Mouse (Mus musculus) MEL (cell line): ENCODE data around the gene Pcbp4. TPM values are rescaled to one million over a fixed set of nuclear protein-coding genes. Genes with fewer than 3 reads are reported as not detected.

Source experiments
- DNase-seq: peaks from one replicate; pipeline ENCODE4 v3.0.0; 2011; ENCODE audit warnings: low read depth, low spot score
- H3K27ac ChIP-seq: 2 replicates; pipeline ENCODE4 v1.5.1; 2012; ENCODE audit warnings: low read depth, mild to moderate bottlenecking, control low read depth, low read length, moderate library complexity; ENCODE audit not compliant: control insufficient read depth
- H3K27me3 ChIP-seq, 2 experiments: fragments of 150-350 bp in 1 of 2; sonication (generic) in 1 of 2; 2 replicates each; pipeline ENCODE4 v1.6.1; 2012; ENCODE audit warnings: low read length in 2 of 2, mild to moderate bottlenecking in 2 of 2, improper control_type of control experiment in 1 of 2, moderate library complexity in 1 of 2; ENCODE audit not compliant: insufficient read depth in 2 of 2, control insufficient read depth in 1 of 2
- H3K36me3 ChIP-seq, 2 experiments: 2 replicates each; pipeline ENCODE4 v1.6.1; 2012 to 2014; ENCODE audit warnings: low read length in 2 of 2, improper control_type of control experiment in 1 of 2, inconsistent platforms in 1 of 2, mild to moderate bottlenecking in 1 of 2; ENCODE audit not compliant: insufficient read depth in 2 of 2, control insufficient read depth in 1 of 2
- H3K4me1 ChIP-seq, 2 experiments: fragments of 150-350 bp in 1 of 2; sonication (generic) in 1 of 2; 2 replicates each; pipeline ENCODE4 v1.6.1; 2012; ENCODE audit warnings: low read length in 2 of 2, improper control_type of control experiment in 1 of 2, mild to moderate bottlenecking in 1 of 2; ENCODE audit not compliant: insufficient read depth in 2 of 2, control insufficient read depth in 1 of 2
- H3K4me3 ChIP-seq, 2 experiments: fragments of 150-350 bp in 1 of 2; sonication (generic) in 1 of 2; 2 replicates each; pipeline ENCODE4 v1.5.1; 2012; ENCODE audit warnings: low read depth in 2 of 2, low read length in 2 of 2, mild to moderate bottlenecking in 2 of 2, moderate library complexity in 2 of 2, control low read depth in 1 of 2, improper control_type of control experiment in 1 of 2; ENCODE audit not compliant: control insufficient read depth in 1 of 2, insufficient read depth in 1 of 2
- H3K79me2 ChIP-seq: 2 replicates; pipeline ENCODE4 v1.6.1; 2012; ENCODE audit warnings: mild to moderate bottlenecking, low read length, moderate library complexity; ENCODE audit not compliant: control insufficient read depth, poor library complexity, insufficient read depth
- H3K9ac ChIP-seq: 2 replicates; pipeline ENCODE4 v1.6.1; 2012; ENCODE audit warnings: low read depth, mild to moderate bottlenecking, control low read depth, low read length, moderate library complexity; ENCODE audit not compliant: control insufficient read depth, poor library complexity, severe bottlenecking
- H3K9me3 ChIP-seq: fragments of 150-350 bp; sonication (generic); replicated peaks from 2 replicates; pipeline ENCODE4 v1.6.1; 2012; ENCODE audit warnings: mild to moderate bottlenecking, low read length, improper control_type of control experiment, moderate library complexity; ENCODE audit not compliant: insufficient read depth
- BHLHE40 ChIP-seq: IDR thresholded peaks from 2 replicates; pipeline ENCODE4 v1.6.1; 2012; ENCODE audit warnings: low read depth, mild to moderate bottlenecking, inconsistent platforms, low read length, improper control_type of control experiment, borderline replicate concordance
- CTCF ChIP-seq, 3 experiments: IDR thresholded peaks in 2 of 3; conservative IDR thresholded peaks in 1 of 3; 2 replicates each; pipeline ENCODE4 v1.5.1; 2011 to 2012; ENCODE audit warnings: low read length in 3 of 3, low read depth in 2 of 3, mild to moderate bottlenecking in 2 of 3, improper control_type of control experiment in 1 of 3, inconsistent platforms in 1 of 3, mixed read lengths in 1 of 3, moderate library complexity in 1 of 3; ENCODE audit not compliant: control insufficient read depth in 1 of 3, insufficient read depth in 1 of 3, poor library complexity in 1 of 3, severe bottlenecking in 1 of 3
- E2F4 ChIP-seq: IDR thresholded peaks from 2 replicates; pipeline ENCODE4 v1.6.1; 2011; ENCODE audit warnings: low read depth, low read length, improper control_type of control experiment, borderline replicate concordance
- ELF1 ChIP-seq: IDR thresholded peaks from 2 replicates; pipeline ENCODE4 v1.6.1; 2014; ENCODE audit warnings: low read depth, mild to moderate bottlenecking, inconsistent platforms, low read length, improper control_type of control experiment, moderate library complexity
- EP300 ChIP-seq, 2 experiments: IDR thresholded peaks; 2 replicates each; pipeline ENCODE4 v1.6.1; 2011; ENCODE audit warnings: improper control_type of control experiment in 2 of 2, low read length in 2 of 2, low read depth in 1 of 2, mild to moderate bottlenecking in 1 of 2
- ETS1 ChIP-seq: IDR thresholded peaks from 2 replicates; pipeline ENCODE4 v1.6.1; 2012; ENCODE audit warnings: low read depth, mild to moderate bottlenecking, inconsistent platforms, low read length, improper control_type of control experiment, moderate library complexity
- MAFK ChIP-seq: IDR thresholded peaks from 2 replicates; pipeline ENCODE4 v1.6.1; 2011; ENCODE audit warnings: low read depth, mild to moderate bottlenecking, low read length, improper control_type of control experiment, borderline replicate concordance
- MAX ChIP-seq: IDR thresholded peaks from 2 replicates; pipeline ENCODE4 v1.6.1; 2011; ENCODE audit warnings: low read length, improper control_type of control experiment
- MAZ ChIP-seq: IDR thresholded peaks from 2 replicates; pipeline ENCODE4 v1.6.1; 2012; ENCODE audit warnings: low read depth, mild to moderate bottlenecking, inconsistent platforms, low read length, improper control_type of control experiment
- MXI1 ChIP-seq: IDR thresholded peaks from 2 replicates; pipeline ENCODE4 v1.6.1; 2011; ENCODE audit warnings: mild to moderate bottlenecking, low read depth, low read length, improper control_type of control experiment
- NRF1 ChIP-seq: IDR thresholded peaks from 2 replicates; pipeline ENCODE4 v1.6.1; 2014; ENCODE audit warnings: low read depth, mild to moderate bottlenecking, inconsistent platforms, low read length, improper control_type of control experiment, moderate library complexity; ENCODE audit not compliant: poor library complexity, insufficient read depth, severe bottlenecking
- POLR2A ChIP-seq, 2 experiments: IDR thresholded peaks; 2 replicates each; pipeline ENCODE4 v1.6.1; 2011 to 2012; ENCODE audit warnings: low read length in 2 of 2, mild to moderate bottlenecking in 2 of 2, control low read depth in 1 of 2, improper control_type of control experiment in 1 of 2, low read depth in 1 of 2, moderate library complexity in 1 of 2; ENCODE audit not compliant: control insufficient read depth in 1 of 2, insufficient read depth in 1 of 2, poor library complexity in 1 of 2
- SIN3A ChIP-seq: IDR thresholded peaks from 2 replicates; pipeline ENCODE4 v1.6.1; 2012; ENCODE audit warnings: low read length, improper control_type of control experiment, inconsistent platforms
- SMC3 ChIP-seq: IDR thresholded peaks from 2 replicates; pipeline ENCODE4 v1.6.1; 2011; ENCODE audit warnings: low read depth, low read length, improper control_type of control experiment
- TAL1 ChIP-seq: IDR thresholded peaks from 2 replicates; pipeline ENCODE4 v1.6.1; 2012; ENCODE audit warnings: mild to moderate bottlenecking, inconsistent platforms, low read length, moderate library complexity, mixed read lengths
- TBP ChIP-seq: IDR thresholded peaks from 2 replicates; pipeline ENCODE4 v1.8.0; 2011; ENCODE audit warnings: low read depth, low read length, improper control_type of control experiment
- TCF12 ChIP-seq: IDR thresholded peaks from 2 replicates; pipeline ENCODE4 v1.6.1; 2014; ENCODE audit warnings: low read depth, mild to moderate bottlenecking, inconsistent platforms, low read length, improper control_type of control experiment, moderate library complexity
- UBTF ChIP-seq: IDR thresholded peaks from 2 replicates; pipeline ENCODE4 v1.6.1; 2012; ENCODE audit warnings: low read depth, mild to moderate bottlenecking, inconsistent platforms, low read length, improper control_type of control experiment, moderate library complexity, borderline replicate concordance; ENCODE audit not compliant: insufficient read depth
- USF1 ChIP-seq: IDR thresholded peaks from 2 replicates; pipeline ENCODE4 v1.6.1; 2014; ENCODE audit warnings: low read depth, mild to moderate bottlenecking, inconsistent platforms, low read length, improper control_type of control experiment, moderate library complexity
- ZC3H11A ChIP-seq: IDR thresholded peaks from 2 replicates; pipeline ENCODE4 v1.6.1; 2012; ENCODE audit warnings: low read depth, mild to moderate bottlenecking, inconsistent platforms, low read length, improper control_type of control experiment
- ZKSCAN1 ChIP-seq: IDR thresholded peaks from 2 replicates; pipeline ENCODE4 v1.6.1; 2012; ENCODE audit warnings: low read depth, mild to moderate bottlenecking, inconsistent platforms, low read length, improper control_type of control experiment, moderate library complexity
- ZMIZ1 ChIP-seq: IDR thresholded peaks from 2 replicates; pipeline ENCODE4 v1.6.1; 2012; ENCODE audit warnings: low read depth, mild to moderate bottlenecking, inconsistent platforms, low read length, improper control_type of control experiment, moderate library complexity
- ZNF384 ChIP-seq: IDR thresholded peaks from 2 replicates; pipeline ENCODE4 v1.6.1; 2012; ENCODE audit warnings: low read depth, mild to moderate bottlenecking, inconsistent platforms, low read length, improper control_type of control experiment
- polyA plus RNA-seq, 2 experiments: library from polyadenylated mRNA; stranded (reverse) in 1 of 2; unstranded in 1 of 2; fragments of >175 nt in 1 of 2; fragments of >200 nt in 1 of 2; gene quantifications; 2 replicates each; pipeline versions ENCODE4 v1.2.1 to v1.2.4; 2012; ENCODE audit warnings: low replicate concordance in 2 of 2, low read depth in 1 of 2; ENCODE audit not compliant: insufficient read length in 2 of 2, insufficient read depth in 1 of 2, missing spikeins in 1 of 2
- total RNA-seq: library from RNA; depleted of rRNA; stranded (reverse); fragments of 300-350 nt; gene quantifications from 2 replicates; pipeline ENCODE4 v1.2.3, GENCODE M21; 2012

The Pcbp4 gene
- total and polyA plus RNA-seq, 3 experiments = 7.7 to 36.6 TPM; not detected in 1

DNA sequence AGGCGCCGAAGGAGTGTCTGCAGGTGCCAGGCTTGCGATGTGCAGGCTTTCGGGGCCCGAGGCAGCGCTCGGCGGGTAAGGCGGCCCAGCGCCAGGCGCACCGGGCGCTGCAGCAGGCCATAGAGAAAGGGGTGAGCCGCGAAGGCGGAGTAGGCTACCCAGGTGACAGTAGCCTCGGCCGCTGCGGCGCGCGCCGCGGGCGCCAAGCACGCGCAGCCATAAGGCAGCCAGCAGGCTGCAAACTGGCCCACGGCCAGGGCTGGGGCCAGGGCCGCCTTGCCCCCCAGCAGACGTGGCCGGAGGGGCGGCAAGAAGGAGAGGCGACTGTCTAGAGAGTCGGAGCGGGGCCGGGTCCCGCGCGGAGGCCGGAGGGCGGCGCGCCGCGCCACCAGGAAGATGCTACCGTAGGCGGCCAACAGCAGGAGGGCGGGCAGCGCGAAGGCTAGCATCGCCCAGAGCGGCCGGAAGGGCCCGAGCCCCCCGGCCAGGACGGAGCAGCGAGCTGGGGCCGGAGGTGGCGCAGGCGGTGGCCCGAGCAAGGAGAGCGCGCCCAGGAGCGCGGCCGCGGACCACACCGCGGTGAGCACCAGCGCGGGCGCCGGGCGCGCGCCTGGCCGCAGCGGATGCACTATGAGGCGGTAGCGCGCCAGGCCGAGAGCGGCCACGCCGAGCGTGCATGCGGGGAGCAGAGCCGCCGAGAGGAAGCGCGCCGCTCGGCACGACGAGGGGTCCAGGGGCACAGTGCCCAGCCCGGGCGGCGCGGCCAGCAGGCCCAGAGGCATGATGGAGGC is 11.9 kb downstream of the Pcbp4 start:
- Histone ChIP-seq H3K9me3 (no peaks in the 10 kb centered on the region), H3K4me3 (no peak overlapping the region), H3K27ac (no peak overlapping the region), H3K4me1 (peaks cover 0 to 8% of the 10 kb centered on the region in 2 experiments; a peak in 2 of 4 replicates), H3K9ac (no peak overlapping the region), H3K79me2 (no peaks in the 10 kb centered on the region)
- TF ChIP-seq MAFK (no peak), MAZ (no peak), SMC3 (no peak), TCF12 (no peak), MXI1 (no peak), UBTF (no peak), E2F4 (no peak), USF1 (no peak), POLR2A (IDR thresholded peaks at IDR 0.05; ENCODE audit: control insufficient read depth in 1 of 2, insufficient read depth in 1 of 2, low read depth in 1 of 2, low read length in 2 of 2, poor library complexity in 1 of 2) (no peak), SIN3A (no peak), EP300 (IDR thresholded peaks at IDR 0.05; ENCODE audit: low read depth in 1 of 2, low read length in 2 of 2) (no peak), ZNF384 (no peak), ZC3H11A (no peak), ELF1 (no peak), TAL1 (no peak), TBP (no peak)
- TF ChIP-seq, all 39 proteins: peak for 0
- no peaks in the 10 kb centered on the region for H3K27me3 ChIP-seq
- no peaks in the 10 kb centered on the region; a peak in 1 of 4 replicates for H3K36me3 ChIP-seq
- no peak for DNase-seq

DNA sequence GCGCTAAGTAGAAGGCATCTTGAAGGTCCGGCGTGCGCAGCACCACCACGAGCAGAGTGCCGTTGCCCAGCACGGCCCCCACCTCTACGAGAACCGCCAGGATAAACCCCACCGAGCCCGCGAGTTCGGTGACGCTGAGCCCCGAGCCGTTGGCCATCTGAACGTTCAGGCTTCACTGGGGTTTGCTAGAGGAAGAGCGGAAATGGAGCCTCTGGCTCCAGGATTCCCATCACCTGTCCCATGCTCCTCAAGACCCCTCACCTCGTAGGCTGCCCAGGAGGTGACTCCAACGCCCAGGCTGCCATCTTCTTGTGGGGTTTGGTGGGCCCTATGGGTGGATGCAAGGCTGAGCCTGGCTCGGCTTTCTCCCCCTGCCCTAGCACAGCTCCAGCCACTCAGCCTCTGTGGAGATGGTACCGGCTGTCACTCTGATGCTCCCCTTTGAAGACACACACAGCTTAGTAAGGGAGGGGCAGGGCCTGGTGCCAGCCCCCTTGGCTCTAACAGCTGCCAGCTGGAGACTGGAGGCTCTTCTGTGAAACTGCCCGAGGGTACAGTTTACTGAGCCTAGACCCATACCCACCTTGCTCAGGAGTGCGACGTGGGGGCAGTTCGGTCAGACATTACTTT is 12.6 kb downstream of the Pcbp4 start, which contains the start of gene Gpr62:
Gpr62 (minus strand) TSS at position 368 of the 630 bp plus-strand sequence.
- no peak for DNase-seq
- Histone ChIP-seq H3K36me3 (no peaks in the 10 kb centered on the region; a peak in 1 of 4 replicates), H3K4me1 (peaks cover 0 to 8% of the 10 kb centered on the region in 2 experiments; a peak in 2 of 4 replicates), H3K27ac (no peak within 1 kb of the TSS), H3K27me3 (no peaks in the 10 kb centered on the region), H3K4me3 (no peak within 1 kb of the TSS), H3K9me3 (no peaks in the 10 kb centered on the region), H3K79me2 (no peaks in the 10 kb centered on the region), H3K9ac (no peak within 1 kb of the TSS)
- TF ChIP-seq ZMIZ1 (no peak), ZKSCAN1 (no peak), CTCF (IDR thresholded peaks at IDR 0.05 in 2 of 3, conservative IDR thresholded peaks at IDR 0.05 in 1 of 3; ENCODE audit: control insufficient read depth in 1 of 3, insufficient read depth in 1 of 3, low read depth in 2 of 3, low read length in 3 of 3, poor library complexity in 1 of 3, severe bottlenecking in 1 of 3) (no peak), NRF1 (no peak), MXI1 (no peak), TBP (no peak), BHLHE40 (no peak), ETS1 (no peak), MAX (no peak)
